Mouse (Mus musculus): ENCODE data around the gene Catsper1. TPM values are rescaled to one million over a fixed set of nuclear protein-coding genes. Genes with fewer than 3 reads are reported as not detected.
A peak's percentile ranks its signal among the peaks of the same experiment; 100 is the strongest.
"Not testable (repeated sequence)": the region's sequence is repeated elsewhere in the genome, so short reads cannot be mapped to it uniquely, and the experiment has no call there.

Catsper1 gene
- polyA plus RNA-seq, 1 experiment from 2014 or later: not detected

DNA sequence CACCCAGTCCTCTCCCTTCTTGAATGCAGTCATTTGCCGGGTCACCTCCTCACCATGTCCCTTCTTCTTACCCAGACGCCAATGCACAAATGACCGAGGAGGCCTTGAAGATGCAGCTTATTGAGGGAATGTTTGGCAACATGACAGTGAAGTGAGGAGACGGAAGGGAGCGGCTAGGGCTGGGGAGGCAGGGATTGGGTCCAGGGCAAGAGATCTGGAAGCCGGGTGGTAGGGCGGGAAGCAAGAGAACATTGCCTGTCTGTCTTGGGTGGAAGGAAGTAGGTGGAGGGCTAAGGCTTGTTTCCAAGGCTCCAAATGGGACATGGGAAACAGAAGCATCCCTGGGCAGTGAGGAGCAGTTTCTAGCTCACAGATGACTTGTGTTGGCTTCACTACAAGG lies 5.8 kb downstream of the Catsper1 start:
- Histone ChIP-seq H3K4me2 (ENCODE audit: low read depth, low read length) (no peak overlapping the region), H3K27me3 (ENCODE audit: control insufficient read depth, insufficient read depth, low read length) (no peaks in the 10 kb centered on the region), H3K4me3 (ENCODE audit: low read depth, low read length) (no peak overlapping the region), H3K4me1 (ENCODE audit: control insufficient read depth, insufficient read depth, low read length) (no peaks in the 10 kb centered on the region), H3K36me3 (replicated peaks; ENCODE audit: control insufficient read depth, insufficient read depth, low read depth, low read length) (no peaks in the 10 kb centered on the region), H3K27ac (replicated peaks; ENCODE audit: low read depth, low read length) (no peak overlapping the region), H3K9me3 (replicated peaks; ENCODE audit: control insufficient read depth, low read length) (no peaks in the 10 kb centered on the region), H3K9ac (replicated peaks; ENCODE audit: low read length) (no peak overlapping the region)
- WGBS: 94% methylated on average over 7 of the region's 7 CpGs
- no peak for DNase-seq (ENCODE audit: low spot score)
- ATAC-seq (replicated peaks; ENCODE audit: insufficient number of reproducible peaks, low FRiP score, low TSS enrichment, low read depth): no peak

GRCm38 (mm10) chr19:5345297-5346131 lies 10.0 kb downstream of the Catsper1 start:
- Histone ChIP-seq H3K27me3 (ENCODE audit: control insufficient read depth, insufficient read depth, low read length) (no peaks in the 10 kb centered on the region), H3K36me3 (replicated peaks; ENCODE audit: control insufficient read depth, insufficient read depth, low read depth, low read length) (no peaks in the 10 kb centered on the region), H3K9ac (replicated peaks; ENCODE audit: low read length) (no peak overlapping the region), H3K4me3 (ENCODE audit: low read depth, low read length) (no peak overlapping the region), H3K4me2 (ENCODE audit: low read depth, low read length) (no peak overlapping the region), H3K9me3 (replicated peaks; ENCODE audit: control insufficient read depth, low read length) (no peaks in the 10 kb centered on the region), H3K27ac (replicated peaks; ENCODE audit: low read depth, low read length) (no peak overlapping the region), H3K4me1 (ENCODE audit: control insufficient read depth, insufficient read depth, low read length) (no peaks in the 10 kb centered on the region)
- WGBS: 58% methylated on average over 6 of the region's 6 CpGs
- no peak for ATAC-seq (replicated peaks; ENCODE audit: insufficient number of reproducible peaks, low FRiP score, low TSS enrichment, low read depth)
- DNase-seq (ENCODE audit: low spot score): no peak

GRCm38 (mm10) chr19:5348064-5348463 lies 12.5 kb downstream of the Catsper1 start:
- Histone ChIP-seq H3K27me3 (ENCODE audit: control insufficient read depth, insufficient read depth, low read length) (no peaks in the 10 kb centered on the region), H3K4me2 (ENCODE audit: low read depth, low read length) (no peak overlapping the region), H3K36me3 (replicated peaks; ENCODE audit: control insufficient read depth, insufficient read depth, low read depth, low read length) (no peaks in the 10 kb centered on the region), H3K27ac (replicated peaks; ENCODE audit: low read depth, low read length) (no peak overlapping the region), H3K4me3 (ENCODE audit: low read depth, low read length) (no peak overlapping the region), H3K9me3 (replicated peaks; ENCODE audit: control insufficient read depth, low read length) (no peaks in the 10 kb centered on the region), H3K4me1 (ENCODE audit: control insufficient read depth, insufficient read depth, low read length) (no peaks in the 10 kb centered on the region), H3K9ac (replicated peaks; ENCODE audit: low read length) (no peak overlapping the region)
- 80% methylated on average over 6 of the region's 6 CpGs for WGBS
- ATAC-seq (replicated peaks; ENCODE audit: insufficient number of reproducible peaks, low FRiP score, low TSS enrichment, low read depth): no peak
- no peak for DNase-seq (ENCODE audit: low spot score)

GRCm38 (mm10) chr19:5348526-5349501 lies 13.3 kb downstream of the Catsper1 start:
- Histone ChIP-seq H3K4me1 (ENCODE audit: control insufficient read depth, insufficient read depth, low read length) (no peaks in the 10 kb centered on the region), H3K9ac (replicated peaks; ENCODE audit: low read length) (peak overlapping the region; percentile 50), H3K36me3 (replicated peaks; ENCODE audit: control insufficient read depth, insufficient read depth, low read depth, low read length) (no peaks in the 10 kb centered on the region), H3K9me3 (replicated peaks; ENCODE audit: control insufficient read depth, low read length) (no peaks in the 10 kb centered on the region), H3K27me3 (ENCODE audit: control insufficient read depth, insufficient read depth, low read length) (no peaks in the 10 kb centered on the region), H3K4me2 (ENCODE audit: low read depth, low read length) (peak overlapping the region; percentile 67), H3K27ac (replicated peaks; ENCODE audit: low read depth, low read length) (no peak overlapping the region), H3K4me3 (ENCODE audit: low read depth, low read length) (peak overlapping the region; percentile 26)
- DNase-seq (ENCODE audit: low spot score) (peak; percentile 60), ATAC-seq (replicated peaks; ENCODE audit: insufficient number of reproducible peaks, low FRiP score, low TSS enrichment, low read depth) (no peak)
- 8% methylated on average over 34 of the region's 34 CpGs for WGBS

GRCm38 (mm10) chr19:5349502-5349873 lies 13.9 kb downstream of the Catsper1 start, which contains the start of gene Cst6:
Gene Cst6 (minus strand): TSS chr19:5349574.
- WGBS: 59% methylated on average over 6 of the region's 6 CpGs

DNA sequence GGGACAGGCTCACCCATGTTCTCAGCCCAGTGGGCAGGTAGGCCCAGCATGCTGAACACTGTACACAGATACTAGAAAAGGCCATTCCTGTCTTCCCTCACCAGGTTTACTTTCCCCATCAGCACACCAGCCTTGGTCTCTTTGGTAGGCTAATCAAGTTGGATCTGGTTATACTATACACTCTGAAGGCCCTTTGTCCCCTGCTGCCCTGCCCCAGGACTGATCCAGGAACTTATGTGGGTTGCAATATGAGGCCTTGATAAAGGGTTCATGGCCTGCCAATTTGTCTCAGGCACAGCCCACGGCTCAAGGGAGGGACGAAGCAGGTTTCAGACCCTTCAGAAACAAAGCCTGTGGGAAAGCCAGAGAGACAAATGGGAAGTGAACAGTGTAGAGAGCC lies 18.1 kb downstream of the Catsper1 start:
- H3K4me2 ChIP-seq (ENCODE audit: low read depth, low read length): no peak overlapping the region
- H3K4me1 ChIP-seq (ENCODE audit: control insufficient read depth, insufficient read depth, low read length): no peaks in the 10 kb centered on the region
- H3K27ac ChIP-seq (replicated peaks; ENCODE audit: low read depth, low read length): no peak overlapping the region
- DNase-seq (ENCODE audit: low spot score) (no peak), ATAC-seq (replicated peaks; ENCODE audit: insufficient number of reproducible peaks, low FRiP score, low TSS enrichment, low read depth) (no peak)
- H3K9me3 ChIP-seq (replicated peaks; ENCODE audit: control insufficient read depth, low read length): no peaks in the 10 kb centered on the region
- H3K9ac ChIP-seq (replicated peaks; ENCODE audit: low read length): no peak overlapping the region
- 75% methylated on average over 2 of the region's 2 CpGs for WGBS
- H3K27me3 ChIP-seq (ENCODE audit: control insufficient read depth, insufficient read depth, low read length): no peaks in the 10 kb centered on the region
- H3K36me3 ChIP-seq (replicated peaks; ENCODE audit: control insufficient read depth, insufficient read depth, low read depth, low read length): no peaks in the 10 kb centered on the region
- H3K4me3 ChIP-seq (ENCODE audit: low read depth, low read length): no peak overlapping the region

More at GRCm38 (mm10) chr19:5349502-5349873, 13.9 kb downstream of the Catsper1 start, which contains the start of gene Cst6:
- H3K9me3 ChIP-seq (replicated peaks; ENCODE audit: control insufficient read depth, low read length); H3K27me3 ChIP-seq (ENCODE audit: control insufficient read depth, insufficient read depth, low read length); DNase-seq (ENCODE audit: low spot score); H3K27ac ChIP-seq (replicated peaks; ENCODE audit: low read depth, low read length); ATAC-seq (replicated peaks; ENCODE audit: insufficient number of reproducible peaks, low FRiP score, low TSS enrichment, low read depth); H3K36me3 ChIP-seq (replicated peaks; ENCODE audit: control insufficient read depth, insufficient read depth, low read depth, low read length); H3K4me1 ChIP-seq (ENCODE audit: control insufficient read depth, insufficient read depth, low read length): not testable (repeated sequence)
- peak within 1 kb of the TSS; percentile 26 for H3K4me3 ChIP-seq (ENCODE audit: low read depth, low read length)
- H3K9ac ChIP-seq (replicated peaks; ENCODE audit: low read length): peak within 1 kb of the TSS; percentile 50
- peak within 1 kb of the TSS; percentile 67 for H3K4me2 ChIP-seq (ENCODE audit: low read depth, low read length)

GRCm38 (mm10) chr19:5356080-5356479 lies 20.5 kb downstream of the Catsper1 start:
- ATAC-seq (replicated peaks; ENCODE audit: insufficient number of reproducible peaks, low FRiP score, low TSS enrichment, low read depth) (no peak), DNase-seq (ENCODE audit: low spot score) (no peak)
- Histone ChIP-seq H3K4me2 (ENCODE audit: low read depth, low read length) (no peak overlapping the region), H3K9me3 (replicated peaks; ENCODE audit: control insufficient read depth, low read length) (no peaks in the 10 kb centered on the region), H3K27ac (replicated peaks; ENCODE audit: low read depth, low read length) (no peak overlapping the region), H3K4me1 (ENCODE audit: control insufficient read depth, insufficient read depth, low read length) (no peaks in the 10 kb centered on the region), H3K36me3 (replicated peaks; ENCODE audit: control insufficient read depth, insufficient read depth, low read depth, low read length) (no peaks in the 10 kb centered on the region), H3K4me3 (ENCODE audit: low read depth, low read length) (no peak overlapping the region), H3K27me3 (ENCODE audit: control insufficient read depth, insufficient read depth, low read length) (no peaks in the 10 kb centered on the region), H3K9ac (replicated peaks; ENCODE audit: low read length) (no peak overlapping the region)
- WGBS: no CpG with 5 or more reads among the region's 1 CpGs
